Mouse (Mus musculus): ENCODE results near the gene Lin28a.
A peak's percentile ranks its signal among the peaks of the same experiment; 100 is the strongest.
"Not testable (repeated sequence)": the region's sequence is repeated elsewhere in the genome, so short reads cannot be mapped to it uniquely, and the experiment has no call there.

Gene Lin28a

DNA sequence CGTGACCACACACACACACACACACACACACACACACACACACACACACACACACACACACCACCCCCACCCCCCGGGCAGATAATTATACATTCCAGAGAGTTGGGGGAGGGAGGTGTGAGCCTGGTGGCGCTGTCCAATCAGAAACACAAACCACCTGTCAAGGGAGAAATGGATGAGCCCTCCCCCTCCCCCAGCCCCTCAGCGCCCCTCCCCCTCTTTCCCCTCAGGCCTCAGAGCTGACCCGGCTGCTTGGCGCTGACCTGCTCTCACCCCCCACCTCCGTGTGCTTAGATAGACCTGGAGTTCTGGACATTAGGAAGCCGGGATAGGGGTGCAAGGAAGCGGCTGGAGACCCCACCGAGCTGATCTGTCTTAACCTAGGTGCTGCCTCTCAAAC is 569 bp upstream of the Lin28a start:
- DNase-seq (ENCODE audit: low read depth, low spot score), result no peak

DNA sequence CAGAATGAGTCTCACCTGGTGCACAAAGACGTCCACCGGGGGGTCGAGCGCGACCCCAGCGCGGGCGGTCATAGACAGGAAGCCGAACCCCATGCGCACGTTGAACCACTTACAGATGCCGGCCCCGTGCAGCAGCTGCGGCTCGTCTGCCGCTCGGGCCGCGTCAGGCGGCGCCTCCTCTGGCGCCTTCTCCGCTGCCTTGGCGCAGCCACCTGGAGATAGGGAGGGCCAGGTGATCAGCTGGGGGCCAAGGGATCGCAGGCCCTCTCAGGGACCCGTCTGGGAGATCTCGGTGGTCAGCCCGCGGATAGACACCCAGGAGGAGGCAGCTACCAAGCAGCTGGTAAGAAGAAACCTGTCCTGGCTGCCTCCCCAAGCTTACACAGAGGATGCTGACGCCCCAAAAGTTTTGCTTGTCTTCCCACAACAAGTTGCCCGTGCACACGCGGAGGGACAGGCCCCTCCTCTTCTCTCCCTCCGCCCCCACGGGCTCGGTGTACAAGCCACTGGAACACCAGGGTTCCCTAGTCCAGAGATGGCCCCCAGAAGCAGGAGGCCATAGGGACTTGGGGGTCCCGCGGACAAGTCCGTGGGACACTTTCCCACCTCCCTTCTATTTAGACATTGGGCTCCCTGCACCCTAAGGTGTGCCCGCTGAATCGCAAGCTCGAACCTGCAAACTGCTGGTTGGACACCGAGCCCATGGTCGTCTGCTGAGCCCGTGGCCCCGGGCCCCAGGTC is 433 bp downstream of the Lin28a start:
- DNase-seq (ENCODE audit: low read depth, low spot score), result no peak

DNA sequence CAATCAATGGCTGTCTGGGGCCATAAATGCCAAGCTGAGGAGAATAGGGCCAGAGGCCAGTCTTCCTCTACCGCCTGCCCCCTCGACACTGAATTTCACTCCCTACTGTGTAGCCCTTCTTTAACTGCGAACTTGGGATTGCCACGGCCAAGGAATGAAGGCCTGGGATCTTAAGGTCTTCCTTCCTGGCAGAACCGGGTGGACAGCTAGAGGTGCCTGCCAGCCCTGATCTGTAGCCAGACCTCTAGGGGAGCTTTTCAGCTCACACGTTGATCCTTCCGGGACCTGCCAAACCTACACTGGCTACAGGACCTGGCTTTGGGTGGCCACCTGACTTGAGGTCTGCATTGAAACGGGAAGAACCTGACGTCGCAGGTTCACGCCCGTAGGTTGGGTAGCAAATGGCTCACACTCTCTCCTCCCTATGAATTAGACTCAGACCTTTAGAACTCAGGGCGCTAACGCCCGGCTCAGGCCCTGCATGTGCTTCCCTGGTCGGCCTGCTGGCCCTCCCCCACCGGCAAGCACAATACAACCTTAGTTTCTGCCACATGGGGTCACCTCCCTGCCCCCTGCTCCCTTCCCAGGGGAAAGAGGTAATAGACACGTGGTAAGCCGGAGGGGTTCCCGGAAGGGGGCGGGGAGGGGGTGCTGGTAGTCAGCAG is 1.3 kb downstream of the Lin28a start:
- DNase-seq (ENCODE audit: low read depth, low spot score), result no peak

DNA sequence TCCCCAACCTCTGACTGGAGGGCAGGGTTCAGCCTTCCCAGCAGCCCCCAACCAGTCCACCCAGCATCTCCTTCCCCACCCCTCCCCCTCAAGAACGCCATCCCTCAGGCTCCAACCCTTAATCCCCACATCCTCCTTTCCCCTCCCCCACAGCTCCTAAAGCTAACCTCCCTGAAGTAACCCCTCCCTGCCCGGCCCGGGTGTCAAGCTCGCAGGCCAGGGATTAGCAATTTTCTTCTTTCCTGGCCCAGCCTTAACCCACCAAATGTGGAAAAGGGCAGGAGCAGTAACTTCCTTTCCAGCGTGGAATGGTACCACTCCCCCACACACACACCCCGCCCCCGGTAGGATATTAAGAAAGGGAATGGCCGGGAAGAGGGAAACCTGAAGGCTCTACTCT is 1.9 kb downstream of the Lin28a start:
- DNase-seq (ENCODE audit: low read depth, low spot score), result no peak

DNA sequence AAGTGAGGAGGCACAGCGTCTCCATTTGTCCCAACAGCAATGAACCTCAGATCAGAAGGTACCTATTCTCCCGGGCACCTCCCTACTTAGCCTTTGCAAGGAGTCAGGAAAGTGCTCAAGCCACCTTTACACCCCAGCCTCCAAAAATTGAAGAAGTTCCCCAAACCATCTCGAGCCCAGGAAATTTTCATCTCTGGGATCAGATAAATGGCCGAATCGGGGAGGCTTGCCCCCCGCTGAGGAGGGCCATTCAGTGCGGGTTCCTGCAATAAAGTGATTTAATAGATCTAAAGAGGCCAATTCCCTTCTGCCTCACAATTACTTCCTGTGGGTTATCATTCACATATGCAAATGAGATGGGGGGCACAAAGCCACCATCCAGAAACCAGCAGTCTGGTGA is 2.4 kb downstream of the Lin28a start:
- no peak for DNase-seq (ENCODE audit: low read depth, low spot score)

DNA sequence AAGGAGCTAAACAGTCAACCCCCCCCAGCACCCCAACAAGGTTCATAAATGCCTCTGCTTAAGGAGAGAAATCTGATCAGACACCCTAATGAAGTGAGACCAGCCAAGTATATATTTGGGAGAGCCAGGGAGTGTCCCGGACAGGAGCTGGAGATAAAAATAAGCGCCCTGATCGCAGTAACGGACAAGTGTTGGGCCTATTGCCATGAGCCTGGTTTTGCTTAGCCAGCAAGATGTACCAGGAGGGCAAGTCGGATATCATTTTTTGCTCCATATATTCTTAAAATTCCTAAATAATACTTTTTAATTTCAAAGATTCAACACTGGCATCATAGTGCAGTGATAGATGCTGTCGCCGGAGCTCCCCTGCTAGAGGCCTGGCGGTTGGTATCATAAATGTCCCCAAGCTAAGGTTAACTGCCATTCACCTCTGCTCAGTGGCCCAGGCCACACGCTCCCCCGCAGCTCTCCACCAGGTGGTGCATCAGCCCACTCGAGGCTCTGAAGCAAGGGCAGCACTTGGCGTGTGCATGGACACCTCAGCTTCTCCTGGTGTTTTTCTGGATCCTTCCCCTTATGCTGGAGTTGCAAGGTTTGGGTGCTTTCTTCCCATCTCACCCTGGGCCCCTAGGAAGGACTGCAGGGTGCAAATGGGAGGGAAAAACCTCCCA is 5.6 kb downstream of the Lin28a start:
- peak; percentile 73 for DNase-seq (ENCODE audit: low read depth, low spot score)

DNA sequence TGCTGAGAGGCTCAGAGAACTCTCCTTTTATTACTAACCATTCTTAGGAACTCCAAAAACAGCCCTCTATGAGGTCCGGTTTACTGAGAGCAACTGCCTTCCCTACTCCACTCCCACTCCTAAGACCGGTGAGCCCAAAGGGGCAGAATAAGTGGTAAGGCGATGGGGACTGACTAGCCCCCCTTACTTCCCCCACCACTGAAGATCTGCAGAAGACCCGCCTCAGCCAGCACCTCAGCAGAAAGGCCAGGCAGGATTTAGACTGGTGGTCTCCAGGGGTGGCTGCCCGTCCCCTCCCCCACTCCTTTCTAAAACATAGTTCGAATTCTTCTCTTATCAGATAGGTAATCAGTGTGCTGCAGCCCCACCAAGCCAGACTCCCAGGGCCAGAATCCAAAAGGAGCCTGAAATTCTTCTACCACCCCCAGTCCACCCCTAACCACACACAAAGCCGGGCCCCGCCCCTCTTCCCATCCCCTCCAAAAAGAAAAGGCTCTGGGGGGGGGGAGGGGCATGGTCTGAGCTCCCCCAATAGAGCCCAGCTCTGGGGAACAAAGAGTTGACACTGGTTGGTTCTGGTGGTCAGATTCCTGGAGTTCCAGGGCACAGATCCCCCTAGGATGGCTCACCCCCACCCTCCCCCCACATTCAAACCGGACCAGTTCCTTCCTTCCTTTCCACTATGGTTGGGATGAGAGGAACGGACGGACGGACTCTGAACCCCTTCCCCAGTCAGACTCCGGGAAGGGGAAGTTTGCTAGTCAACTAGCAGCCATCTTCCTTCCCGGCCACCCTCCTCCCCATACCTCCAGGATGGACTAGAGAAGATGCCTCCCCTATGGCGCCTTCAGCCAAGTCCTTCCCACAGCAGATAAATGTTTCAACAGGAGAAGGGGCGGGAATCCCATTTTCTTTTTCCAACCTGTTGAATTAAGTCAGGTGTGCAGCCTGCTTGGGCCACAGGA is 6.9 kb downstream of the Lin28a start:
- no peak for DNase-seq (ENCODE audit: low read depth, low spot score)

DNA sequence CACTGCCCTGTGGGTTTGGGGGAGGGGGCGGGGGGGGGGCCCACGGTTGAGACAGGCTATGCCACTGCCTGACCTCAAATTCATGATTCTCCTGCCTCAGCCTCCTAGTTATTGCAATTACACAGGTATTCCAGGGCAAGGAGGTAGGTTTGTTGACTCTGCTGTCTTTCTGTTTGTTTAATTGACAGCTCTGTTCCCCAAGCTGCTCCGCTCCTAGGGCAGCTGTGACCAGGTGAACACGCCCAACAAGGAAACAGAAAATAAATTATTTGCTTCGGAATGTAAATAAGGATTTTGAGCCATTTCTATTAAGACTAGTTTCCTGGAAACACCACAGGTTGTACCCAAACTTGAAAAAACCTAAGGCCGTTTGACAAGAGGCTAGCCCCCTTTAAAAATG is 8.9 kb downstream of the Lin28a start:
- no peak for DNase-seq (ENCODE audit: low read depth, low spot score)

DNA sequence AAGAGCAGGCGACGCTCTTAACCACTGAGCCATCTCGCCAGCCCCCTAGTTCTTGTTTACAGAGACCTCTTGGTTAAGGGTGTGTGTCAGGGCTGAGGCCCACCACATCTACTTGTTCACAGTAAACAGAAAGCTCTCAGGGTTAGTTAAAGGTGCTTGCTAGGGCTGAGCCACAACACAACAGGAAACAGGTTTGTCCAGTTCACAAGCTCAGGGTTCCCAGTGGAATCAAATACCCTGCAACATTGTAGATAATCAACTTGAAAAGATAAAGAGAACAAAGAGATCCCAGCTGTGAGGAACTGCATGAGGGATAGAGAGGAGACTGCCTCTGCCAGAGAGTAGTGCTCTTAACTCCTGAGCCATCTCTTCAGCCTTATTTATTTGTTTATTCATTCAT is 11.8 kb downstream of the Lin28a start:
- DNase-seq (ENCODE audit: low read depth, low spot score), result no peak

DNA sequence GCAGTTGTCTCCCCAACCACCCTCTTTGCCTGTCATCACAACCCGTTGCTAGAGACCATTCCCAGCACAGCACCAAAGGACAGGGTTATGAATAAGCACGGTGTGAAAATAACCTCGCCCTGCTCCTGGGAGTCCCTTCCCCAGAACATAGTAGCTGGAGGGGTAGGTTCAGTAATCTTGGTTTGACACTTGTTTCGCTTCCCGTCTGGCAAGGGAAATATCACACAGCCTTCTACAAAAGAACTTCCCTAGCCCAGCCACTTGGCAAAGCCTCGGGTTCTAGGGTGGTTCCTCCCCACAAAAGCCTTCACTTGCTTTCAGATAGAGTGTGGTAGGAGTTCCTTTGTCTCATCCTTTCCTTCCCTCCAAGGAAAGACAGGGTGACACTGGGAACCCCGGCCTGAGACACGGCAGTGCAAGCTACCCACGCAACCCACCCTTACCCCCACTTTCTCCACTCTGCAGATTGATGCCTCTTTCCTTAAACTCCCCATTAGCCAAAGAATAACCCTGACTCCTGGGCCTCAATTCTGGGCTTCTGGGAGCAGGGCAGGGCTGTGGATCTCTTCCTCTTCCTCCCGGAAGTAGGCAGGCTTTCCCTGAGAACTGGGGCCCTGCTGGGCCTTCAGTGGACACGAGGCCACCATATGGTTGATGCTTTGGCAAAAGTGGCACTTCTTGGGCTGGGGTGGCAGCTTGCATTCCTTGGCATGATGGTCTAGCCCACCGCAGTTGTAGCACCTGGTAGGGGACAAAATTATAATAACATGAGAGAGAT is 12.9 kb downstream of the Lin28a start:
- DNase-seq (ENCODE audit: low read depth, low spot score), result no peak

DNA sequence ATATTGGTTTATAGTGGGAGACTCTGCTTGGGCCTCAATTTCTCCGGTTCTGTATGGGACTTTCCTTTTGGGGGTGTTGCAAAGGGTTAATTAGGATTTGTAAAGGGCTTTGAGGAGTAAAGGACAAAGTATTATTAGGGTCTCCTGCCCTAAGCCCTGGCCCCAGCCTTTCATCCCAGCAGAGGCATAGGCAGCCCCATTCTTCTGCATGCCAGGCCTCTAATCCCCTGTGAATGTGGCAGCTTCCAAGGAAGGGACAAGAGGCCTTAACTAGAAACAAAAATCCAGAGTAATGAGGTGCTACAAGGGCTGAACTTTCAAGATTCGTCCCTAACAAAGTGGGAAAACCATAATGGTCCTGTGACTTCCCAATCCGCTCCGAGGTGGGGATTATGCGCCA is 15.7 kb downstream of the Lin28a start:
- DNase-seq (ENCODE audit: low read depth, low spot score), result no peak

DNA sequence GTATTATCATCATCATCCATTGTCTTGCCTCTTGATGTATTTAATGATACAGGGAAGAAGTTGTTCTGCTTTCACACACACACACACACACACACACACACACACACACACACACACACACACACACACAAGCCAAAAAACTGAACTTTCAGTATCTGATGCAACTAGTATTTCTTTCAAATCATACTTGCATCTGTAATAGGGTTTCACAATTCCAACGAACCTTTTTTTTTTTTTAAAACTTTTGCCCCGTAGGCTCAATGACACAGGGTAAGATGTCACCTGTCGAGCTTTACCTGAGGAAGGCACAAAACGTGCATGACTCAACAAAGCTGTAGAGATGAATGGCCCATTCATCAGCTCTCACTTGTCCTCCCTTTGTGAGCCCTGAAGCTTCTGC is 16.4 kb downstream of the Lin28a start:
- no peak for DNase-seq (ENCODE audit: low read depth, low spot score)

DNA sequence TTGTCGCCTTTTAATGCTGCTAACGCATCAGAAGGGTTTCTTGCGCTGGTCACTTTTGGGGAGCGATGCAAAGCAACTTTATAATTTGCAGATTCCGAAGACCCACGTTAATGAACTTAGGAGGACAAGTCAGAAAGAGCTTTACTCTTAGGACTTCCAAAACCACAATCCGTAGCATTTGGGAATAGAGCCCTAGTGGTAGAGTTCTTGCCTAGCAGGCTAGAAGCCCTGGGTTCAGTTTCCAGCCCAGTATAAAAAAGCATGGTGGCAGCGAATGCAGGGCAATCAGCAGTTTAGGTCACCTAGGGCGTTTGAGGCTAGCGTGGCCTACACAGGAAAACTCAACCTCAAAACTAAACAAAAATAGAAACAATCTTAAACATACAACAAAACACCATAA is 16.9 kb downstream of the Lin28a start:
- DNase-seq (ENCODE audit: low read depth, low spot score), result no peak

DNA sequence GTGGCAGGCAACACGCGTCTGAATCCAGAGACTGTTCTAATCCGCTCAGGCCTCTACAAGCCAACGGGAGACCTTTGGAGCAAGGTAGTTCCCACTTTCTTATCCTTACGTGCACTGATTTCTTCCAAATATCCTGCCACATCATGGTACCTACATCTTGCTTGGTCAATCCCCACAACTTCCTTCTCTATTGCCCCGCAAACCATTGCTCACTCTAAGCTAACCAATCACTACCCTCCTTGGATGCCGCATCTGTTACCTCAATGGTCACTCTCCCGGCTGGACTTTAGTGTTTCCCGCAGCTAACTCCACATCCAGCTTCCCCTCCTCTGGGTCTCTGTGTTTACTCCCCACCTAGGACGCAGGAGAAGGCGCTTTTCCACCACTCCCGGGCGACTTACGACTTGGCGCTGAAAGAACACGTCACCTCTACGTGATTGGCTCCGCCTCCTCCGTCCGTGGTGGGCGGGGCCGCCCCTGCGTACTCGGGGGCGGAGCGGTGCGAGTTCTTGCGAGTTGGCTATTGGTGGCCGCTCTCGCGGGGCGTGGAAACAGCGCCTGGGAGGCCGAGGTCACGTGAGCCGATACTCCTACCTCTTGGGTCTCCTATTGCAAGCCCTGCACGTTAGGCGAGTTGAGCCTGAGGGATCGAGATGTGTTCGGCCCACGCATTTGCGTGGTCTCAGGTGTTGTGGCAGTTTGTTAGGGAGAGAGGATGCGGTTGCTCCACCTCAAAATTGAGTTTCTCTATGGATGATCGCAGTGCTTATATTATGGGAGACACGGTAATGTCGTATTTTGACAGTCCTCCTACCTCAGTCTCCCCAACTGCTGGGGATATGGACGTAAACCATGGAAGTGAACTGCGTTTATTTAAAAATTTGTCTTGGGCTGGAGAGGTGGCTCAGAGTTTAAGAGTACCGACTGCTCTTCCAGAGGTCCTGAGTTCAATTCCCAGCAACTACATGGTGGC is 17.9 kb downstream of the Lin28a start, which contains the start of gene Dhdds:
TSS of gene Dhdds (minus strand) at position 453 of the 973 bp plus-strand sequence.
- peak; percentile 96 for DNase-seq (ENCODE audit: low read depth, low spot score)

DNA sequence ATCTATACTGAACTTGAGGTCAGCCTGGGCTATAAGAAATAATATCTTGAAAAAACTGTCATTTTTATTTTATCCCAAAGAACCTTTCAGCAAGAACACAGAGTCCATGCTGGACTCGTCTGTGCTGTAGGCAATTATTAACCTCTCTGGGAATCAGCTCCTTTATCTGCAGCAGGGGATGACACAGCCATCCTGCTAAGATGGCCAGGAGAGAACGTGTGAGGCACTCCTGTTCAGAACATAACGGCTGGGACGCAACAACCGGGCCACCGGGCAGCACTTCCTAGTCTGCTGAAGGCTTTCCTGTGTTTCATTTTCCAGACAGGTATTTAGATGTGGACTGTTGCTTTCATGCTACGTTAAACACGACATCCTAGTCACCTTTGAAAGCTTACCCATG is 23.9 kb downstream of the Lin28a start:
- no peak for DNase-seq (ENCODE audit: low read depth, low spot score)

DNA sequence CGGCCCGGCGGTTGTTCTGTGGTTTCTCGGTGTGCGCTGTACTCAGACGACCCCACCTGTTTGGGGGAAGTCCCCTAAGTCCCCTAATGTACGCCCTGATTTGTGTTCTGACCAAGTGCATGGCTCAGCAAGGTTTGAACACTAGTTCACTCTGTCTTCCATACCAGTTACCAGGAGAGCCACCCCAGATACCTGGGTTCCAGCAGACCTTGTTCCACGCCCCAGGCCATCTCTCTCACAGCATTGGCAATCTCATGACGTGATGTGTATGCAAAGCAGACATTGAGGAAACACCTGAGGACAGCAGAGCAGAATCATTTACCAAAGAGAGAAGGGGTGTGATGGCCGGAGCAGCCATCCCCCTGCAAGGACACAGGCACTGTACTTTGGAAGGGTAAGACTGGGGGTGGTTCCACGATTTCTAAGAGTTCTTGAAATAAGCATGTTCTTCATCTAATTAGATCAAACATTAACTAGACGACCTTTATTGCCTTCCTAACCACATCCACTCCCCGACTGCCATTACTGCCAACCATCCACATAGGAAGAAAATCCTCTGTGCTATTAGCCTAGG is 27.5 kb downstream of the Lin28a start:
- DNase-seq (ENCODE audit: low read depth, low spot score), result no peak

DNA sequence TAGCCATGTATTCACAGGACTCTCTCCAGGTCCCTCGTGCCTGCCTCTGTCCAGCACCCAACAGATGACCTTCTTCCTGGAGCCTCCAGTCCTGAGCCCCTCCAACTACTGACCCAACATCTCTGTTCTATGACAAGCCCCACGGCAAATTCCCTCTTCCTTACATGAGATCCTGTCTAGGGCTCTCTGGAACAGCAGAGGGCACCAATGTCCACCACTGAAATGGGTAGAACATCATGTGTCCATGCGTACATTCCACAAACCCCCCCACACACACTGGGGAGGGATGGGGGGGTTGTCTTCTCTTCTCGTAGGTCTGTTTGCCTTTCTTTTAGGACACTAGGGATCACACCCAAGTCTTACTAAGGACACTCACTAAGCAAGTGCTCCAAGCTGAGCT is 28.6 kb downstream of the Lin28a start:
- DNase-seq (ENCODE audit: low read depth, low spot score), result no peak

DNA sequence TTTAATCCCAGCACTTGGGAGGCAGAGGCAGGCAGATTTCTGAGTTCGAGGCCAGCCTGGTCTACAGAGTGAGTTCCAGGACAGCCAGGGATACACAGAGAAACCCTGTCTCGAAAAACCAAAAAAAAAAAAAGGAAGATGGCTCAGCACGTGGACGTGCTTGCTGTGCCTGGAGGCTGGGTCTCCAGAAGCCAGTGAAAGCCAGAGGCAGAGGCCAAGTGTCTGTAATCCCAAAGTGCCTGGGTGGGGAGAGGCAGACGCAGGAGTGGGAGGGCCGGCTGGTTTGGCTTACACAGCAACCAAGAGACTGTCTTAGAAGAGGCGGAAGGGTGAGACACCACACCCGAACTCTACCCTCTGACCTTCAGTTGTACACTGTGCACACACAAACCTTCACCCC is 30.4 kb downstream of the Lin28a start:
- not testable (repeated sequence) for DNase-seq (ENCODE audit: low read depth, low spot score)

DNA sequence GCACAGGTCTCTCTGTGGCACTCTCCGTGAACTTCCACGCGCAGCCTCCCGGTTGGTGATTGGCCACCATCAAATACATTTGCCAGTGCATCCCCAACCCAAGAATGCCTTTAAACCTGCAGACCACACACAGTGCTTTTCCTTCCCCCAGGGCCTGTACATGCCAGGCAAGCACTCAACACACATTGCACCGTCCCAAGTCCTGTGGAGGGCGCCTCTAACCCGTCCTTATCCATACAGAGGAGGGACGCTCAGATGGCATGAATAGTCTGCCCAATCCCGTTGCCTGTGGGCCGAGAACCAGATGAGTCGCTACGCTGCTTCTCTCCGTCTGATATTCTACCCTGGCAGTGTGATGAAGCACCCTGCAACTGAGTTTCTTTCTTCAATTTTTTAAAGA is 35.7 kb downstream of the Lin28a start:
- no peak for DNase-seq (ENCODE audit: low read depth, low spot score)

All from skeletal muscle tissue, adult 2 months (tissue).